ENCODE assay signal across 19 mouse cellular contexts in the genomic region with DNA sequence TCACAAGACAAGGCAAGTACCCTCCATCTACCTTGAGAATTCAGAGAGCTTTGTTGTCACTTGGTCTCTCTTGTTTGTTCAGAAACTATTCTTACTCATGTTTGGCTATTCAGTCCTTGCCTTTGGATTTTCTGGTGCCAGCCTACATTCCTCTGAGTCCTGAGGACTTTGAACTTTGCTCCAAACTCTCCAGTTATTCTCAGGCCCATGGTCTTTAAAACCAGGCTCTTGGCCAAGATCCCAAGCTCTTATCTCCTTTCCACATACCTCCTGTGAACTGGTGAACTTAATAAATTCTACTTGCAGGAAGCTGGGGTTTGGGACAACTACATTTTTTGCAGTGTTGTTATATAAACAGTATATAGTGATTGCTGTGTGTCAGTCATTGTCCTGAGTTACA. TPM values are rescaled to one million over a fixed set of nuclear protein-coding genes. Genes with fewer than 3 reads are reported as not detected.
DNase-seq lines count a peak whose midpoint lies in the region; ATAC-seq lines count a peak whose summit lies in the region.
"Had no signal": no experiment of that assay in that cellular context is flagged by ENCODE, and none has a peak within 500 bp of the region (broad histone marks: within the 10 kb centered on the region; RNA-seq: fewer than 3 reads in every experiment).

No protein-coding gene starts in this region.

- no peak overlapping the region for H3K4me2 ChIP-seq in kidney, embryonic 14.5 days (replicated peaks; ENCODE audit: low read depth, low read length)
- H3K4me2 ChIP-seq in stomach, embryonic 15.5 days = no peak overlapping the region
- H3K4me2 ChIP-seq: embryonic facial prominence, embryonic 12.5 days; hindbrain, embryonic 12.5 days; neural tube, embryonic 12.5 days had no signal

- H3K36me3 ChIP-seq in kidney, embryonic 14.5 days (ENCODE audit: control insufficient read depth, insufficient read depth, low read length) = no peaks in the 10 kb centered on the region
- no peaks in the 10 kb centered on the region for H3K36me3 ChIP-seq in stomach, embryonic 15.5 days
- H3K36me3 ChIP-seq: embryonic facial prominence, embryonic 12.5 days; heart, embryonic 10.5 days; hindbrain, embryonic 12.5 days; neural tube, embryonic 12.5 days had no signal

- no peaks in the 10 kb centered on the region for H3K4me1 ChIP-seq in kidney, embryonic 14.5 days (ENCODE audit: control insufficient read depth, insufficient read depth, low read length)
- no peaks in the 10 kb centered on the region for H3K4me1 ChIP-seq in brown adipose tissue, adult 24 weeks (ENCODE audit: control insufficient read depth, insufficient read depth, insufficient read length, low read length)
- no peaks in the 10 kb centered on the region for H3K4me1 ChIP-seq in stomach, embryonic 15.5 days
- H3K4me1 ChIP-seq: embryonic facial prominence, embryonic 12.5 days; heart, embryonic 10.5 days; hindbrain, embryonic 12.5 days; neural tube, embryonic 12.5 days had no signal

- H3K27me3 ChIP-seq in kidney, embryonic 14.5 days (ENCODE audit: control insufficient read depth, insufficient read depth, low read length) = no peaks in the 10 kb centered on the region
- H3K27me3 ChIP-seq in stomach, embryonic 15.5 days (replicated peaks) = no peaks in the 10 kb centered on the region
- H3K27me3 ChIP-seq: embryonic facial prominence, embryonic 12.5 days; hindbrain, embryonic 12.5 days; neural tube, embryonic 12.5 days had no signal

- ATAC-seq in kidney, embryonic 14.5 days (ENCODE audit: low FRiP score, low TSS enrichment) = no peak
- ATAC-seq in stomach, embryonic 15.5 days (ENCODE audit: insufficient read depth, low FRiP score, low read depth) = peak; percentile 50; the same call in 1 of the 2 replicates
- ATAC-seq: CD4-positive, CD25-positive, alpha-beta regulatory T cell, adult 4 months; Patski had no signal

- no peaks in the 10 kb centered on the region for H3K9me3 ChIP-seq in kidney, embryonic 14.5 days (ENCODE audit: control insufficient read depth, low read length)
- H3K9me3 ChIP-seq in stomach, embryonic 15.5 days = no peaks in the 10 kb centered on the region
- H3K9me3 ChIP-seq: embryonic facial prominence, embryonic 12.5 days; heart, embryonic 10.5 days; hindbrain, embryonic 12.5 days; neural tube, embryonic 12.5 days had no signal

- DNase-seq in kidney, adult 8-10 months = peak; percentile 50 to 74
- DNase-seq in large intestine, adult 2 months (ENCODE audit: low read depth, low spot score) = peak; percentile 65
- DNase-seq in cerebellum, adult 11-12 months = no peak
- DNase-seq in right cerebral cortex, adult 2 months (ENCODE audit: low spot score in 2 of 2) = no peak
- DNase-seq: cerebellum, postnatal 25 days; midbrain, embryonic 14.5 days; thymus, adult 18-20 months had no signal

- H3K27ac ChIP-seq in kidney, embryonic 14.5 days (ENCODE audit: low read depth, low read length) = no peak overlapping the region
- peak overlapping the region; percentile 63 for H3K27ac ChIP-seq in brown adipose tissue, adult 24 weeks (replicated peaks; ENCODE audit: low read depth, low read length)
- H3K27ac ChIP-seq in stomach, embryonic 15.5 days = no peak overlapping the region
- H3K27ac ChIP-seq: embryonic facial prominence, embryonic 12.5 days; heart, embryonic 10.5 days; hindbrain, embryonic 12.5 days; layer of hippocampus, adult 2 months; liver, embryonic 14.5 days; neural tube, embryonic 12.5 days had no signal

- H3K9ac ChIP-seq in kidney, embryonic 14.5 days (ENCODE audit: low read depth, low read length) = no peak overlapping the region
- H3K9ac ChIP-seq in stomach, embryonic 15.5 days = no peak overlapping the region
- H3K9ac ChIP-seq: embryonic facial prominence, embryonic 12.5 days; hindbrain, embryonic 12.5 days; liver, embryonic 14.5 days; neural tube, embryonic 12.5 days had no signal

- no peak overlapping the region for H3K4me3 ChIP-seq in kidney, embryonic 14.5 days (ENCODE audit: low read length)
- no peak overlapping the region for H3K4me3 ChIP-seq in brown adipose tissue, adult 24 weeks (ENCODE audit: insufficient read depth, low read depth, low read length)
- no peak overlapping the region for H3K4me3 ChIP-seq in stomach, embryonic 15.5 days (replicated peaks)
- H3K4me3 ChIP-seq: embryonic facial prominence, embryonic 12.5 days; heart, embryonic 10.5 days; hindbrain, embryonic 12.5 days; layer of hippocampus, adult 2 months; neural tube, embryonic 12.5 days had no signal

RNA-seq across cellular contexts. Expression of a gene that starts 38.3 kb away (rescaled TPM):
- polyA plus RNA-seq in kidney, embryonic 14.5 days (2014; fragmentation: Nextera tagmentation; extraction: Ambion mirVana) = 47.4 and 60.3 TPM in 2 replicates
- polyA plus RNA-seq in brown adipose tissue, adult 24 weeks (2012; ENCODE audit: insufficient read depth, insufficient read length, missing spikeins) = 160 and 164 TPM in 2 replicates
- polyA plus RNA-seq in large intestine, adult 2 months (2012; rRNA removed) = 103 and 159 TPM in 2 replicates
- polyA plus RNA-seq in stomach, embryonic 15.5 days (2015; fragmentation: Nextera tagmentation; extraction: Ambion mirVana) = 69.8 and 72.3 TPM in 2 replicates
- polyA plus RNA-seq: CD4-positive, CD25-positive, alpha-beta regulatory T cell, adult 4 months had no signal

RNA-seq across cellular contexts. Expression of a gene that starts 52.3 kb away (rescaled TPM):
- 1.7 and 1.9 TPM in 2 replicates for polyA plus RNA-seq in kidney, embryonic 14.5 days (2014; fragmentation: Nextera tagmentation; extraction: Ambion mirVana)
- 1.4 and 2.1 TPM in 2 replicates for polyA plus RNA-seq in brown adipose tissue, adult 24 weeks (2012; ENCODE audit: insufficient read depth, insufficient read length, missing spikeins)
- polyA plus RNA-seq in large intestine, adult 2 months (2012; rRNA removed) = 0.04 and 0.10 TPM in 2 replicates
- 2.8 and 3.1 TPM in 2 replicates for polyA plus RNA-seq in stomach, embryonic 15.5 days (2015; fragmentation: Nextera tagmentation; extraction: Ambion mirVana)
- polyA plus RNA-seq: spleen, adult 2 months had no signal

Comparison
In these comparisons a context has a peak if more than half of its experiments do, and no peak if none do; other contexts are left out.
1. DNase-seq: peak in kidney, adult 8-10 months (2 of 2) and large intestine, adult 2 months (single experiment); none in cerebellum, adult 11-12 months (single experiment) and right cerebral cortex, adult 2 months (0 of 2).